Mouse (Mus musculus) heart, adult 2 months (tissue): ENCODE measurements around the gene Csmd2. TPM values are rescaled to one million over a fixed set of nuclear protein-coding genes. Genes with fewer than 3 reads are reported as not detected.

Experiments
- DNase-seq, 2 experiments: peaks; one replicate each; pipeline ENCODE4 v3.0.0; 2021
- H3K27ac ChIP-seq: fragments of 200-600 bp; 2 replicates; pipeline ENCODE4 v1.8.1; 2022
- H3K27me3 ChIP-seq: fragments of 200-500 bp; 2 replicates; pipeline ENCODE4 v1.6.1; 2012; ENCODE audit warnings: mild to moderate bottlenecking, low read length, inconsistent platforms, mixed read lengths; ENCODE audit not compliant: control insufficient read depth, insufficient read depth
- H3K36me3 ChIP-seq: fragments of 200-500 bp; 2 replicates; pipeline ENCODE4 v1.6.1; 2012; ENCODE audit warnings: low read length, inconsistent platforms; ENCODE audit not compliant: control insufficient read depth, insufficient read depth
- H3K4me1 ChIP-seq: fragments of 200-500 bp; 2 replicates; pipeline ENCODE4 v1.6.1; 2011; ENCODE audit warnings: low read length; ENCODE audit not compliant: control insufficient read depth, insufficient read depth
- H3K4me3 ChIP-seq: fragments of 200-600 bp; 2 replicates; pipeline ENCODE4 v1.8.1; 2022
- H3K79me2 ChIP-seq: fragments of 200-500 bp; replicated peaks from 2 replicates; pipeline ENCODE4 v1.6.1; 2012; ENCODE audit warnings: mild to moderate bottlenecking, inconsistent platforms, low read length, moderate library complexity, mixed read lengths; ENCODE audit not compliant: control insufficient read depth, insufficient read depth
- H3K9ac ChIP-seq: fragments of 200-500 bp; 2 replicates; pipeline ENCODE4 v1.6.1; 2012; ENCODE audit warnings: low read depth, mild to moderate bottlenecking, control low read depth, inconsistent platforms, low read length, mixed read lengths
- CTCF ChIP-seq: fragments of 200-600 bp; IDR thresholded peaks from 2 replicates; pipeline ENCODE4 v1.8.1; 2022; ENCODE audit warnings: antibody characterized with exemption, mild to moderate bottlenecking, moderate library complexity
- EP300 ChIP-seq: fragments of 200-500 bp; IDR thresholded peaks from 2 replicates; pipeline ENCODE4 v1.6.1; 2011; ENCODE audit warnings: low read depth, low read length, control low read depth; ENCODE audit not compliant: insufficient read depth
- POLR2A ChIP-seq: fragments of 200-500 bp; IDR thresholded peaks from 2 replicates; pipeline ENCODE4 v1.6.1; 2011; ENCODE audit warnings: mild to moderate bottlenecking, low read depth, low read length, control low read depth; ENCODE audit not compliant: insufficient read depth
- whole genome bisulfite sequencing: fragments of 180-500 bp; shearing (Covaris S2); methylation state at CpG from one replicate; pipeline ENCODE4 v1.1.7; 2018; 5-methylcytosine and 5-hydroxymethylcytosine counted together
- intact Hi-C: fragments of 180-260 bp; cut with DNase I; formaldehyde crosslinking; loops from one replicate; pipeline ENCODE4 v1.15.1; 2025
- polyA plus RNA-seq: library from polyadenylated mRNA; depleted of rRNA; stranded (reverse); fragments of >200 nt; gene quantifications from 2 replicates; pipeline ENCODE4 v1.2.3, GENCODE M21; 2012
- total RNA-seq, 2 experiments: library from RNA; stranded (reverse); gene quantifications; 2 replicates each; pipeline ENCODE4 v1.2.3; 2021

The Csmd2 gene
- total and polyA plus RNA-seq, 3 experiments: not detected

- intact Hi-C loops: no loop called here
- no peak for TF ChIP-seq CTCF
- no peak for TF ChIP-seq POLR2A
- no peak for TF ChIP-seq EP300
- Histone ChIP-seq H3K4me1 (no peaks in the 10 kb centered on the region), H3K4me3 (no peak overlapping the region), H3K36me3 (no peaks in the 10 kb centered on the region), H3K9ac (no peak overlapping the region), H3K27me3 (no peaks in the 10 kb centered on the region), H3K27ac (no peak overlapping the region), H3K79me2 (no peaks in the 10 kb centered on the region)
- 63% methylated on average over 15 of the region's 15 CpGs for WGBS
- DNase-seq: no peak
Measured at GRCm38 (mm10) chr4:128445514-128446260, 458.0 kb downstream of the Csmd2 start.

DNA sequence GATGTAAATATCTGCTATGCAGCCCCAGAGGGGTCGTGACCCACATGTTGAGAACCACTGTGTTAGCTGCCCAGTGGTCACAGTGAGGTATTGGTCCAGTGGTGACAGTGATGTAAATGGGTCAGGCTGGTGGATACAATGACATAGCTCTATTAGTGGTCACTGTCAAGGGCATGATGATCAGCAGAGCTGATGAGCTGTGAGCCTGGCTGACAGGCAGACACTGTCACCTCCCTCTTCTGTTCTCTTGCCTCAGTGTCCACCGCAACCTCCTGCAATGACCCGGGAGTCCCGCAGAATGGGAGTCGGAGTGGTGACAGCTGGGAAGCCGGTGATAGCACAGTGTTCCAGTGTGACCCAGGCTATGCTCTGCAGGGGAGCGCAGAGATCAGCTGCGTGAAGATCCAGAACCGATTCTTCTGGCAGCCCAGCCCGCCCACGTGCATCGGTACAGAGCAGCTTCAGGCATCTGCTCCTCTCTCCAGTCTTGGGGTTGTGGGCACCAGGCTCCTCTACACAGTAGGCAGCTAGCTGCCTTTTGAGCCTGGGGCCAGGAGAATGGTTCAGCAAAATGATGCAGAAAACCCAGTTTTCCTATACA is 461.3 kb downstream of the Csmd2 start:
- no peaks in the 10 kb centered on the region for H3K27me3 ChIP-seq
- intact Hi-C loops: no loop called here
- WGBS: 64% methylated on average over 12 of the region's 12 CpGs
- H3K27ac ChIP-seq: no peak overlapping the region
- no peaks in the 10 kb centered on the region for H3K79me2 ChIP-seq
- no peaks in the 10 kb centered on the region for H3K4me1 ChIP-seq
- H3K9ac ChIP-seq: no peak overlapping the region
- H3K4me3 ChIP-seq: no peak overlapping the region
- TF ChIP-seq EP300: no peak
- DNase-seq: no peak
- H3K36me3 ChIP-seq: no peaks in the 10 kb centered on the region

GRCm38 (mm10) chr4:128450137-128450536 is 462.5 kb downstream of the Csmd2 start:
- H3K79me2 ChIP-seq: no peaks in the 10 kb centered on the region
- WGBS: 68% methylated on average over 8 of the region's 8 CpGs
- TF ChIP-seq POLR2A (no peak), CTCF (no peak), EP300 (no peak)
- H3K27ac ChIP-seq: no peak overlapping the region
- no peak overlapping the region for H3K9ac ChIP-seq
- H3K36me3 ChIP-seq: no peaks in the 10 kb centered on the region
- no peaks in the 10 kb centered on the region for H3K27me3 ChIP-seq
- DNase-seq: no peak
- H3K4me3 ChIP-seq: no peak overlapping the region
- H3K4me1 ChIP-seq: no peaks in the 10 kb centered on the region
- intact Hi-C loops: no loop called here

GRCm38 (mm10) chr4:128450974-128451373 is 463.3 kb downstream of the Csmd2 start:
- DNase-seq: no peak
- TF ChIP-seq POLR2A: no peak
- TF ChIP-seq EP300: no peak
- TF ChIP-seq CTCF: no peak
- WGBS: 12% methylated on average over 8 of the region's 8 CpGs
- Histone ChIP-seq H3K79me2 (no peaks in the 10 kb centered on the region), H3K4me1 (no peaks in the 10 kb centered on the region), H3K9ac (no peak overlapping the region), H3K36me3 (no peaks in the 10 kb centered on the region), H3K4me3 (no peak overlapping the region), H3K27ac (no peak overlapping the region), H3K27me3 (no peaks in the 10 kb centered on the region)
- intact Hi-C loops: no loop called here

DNA sequence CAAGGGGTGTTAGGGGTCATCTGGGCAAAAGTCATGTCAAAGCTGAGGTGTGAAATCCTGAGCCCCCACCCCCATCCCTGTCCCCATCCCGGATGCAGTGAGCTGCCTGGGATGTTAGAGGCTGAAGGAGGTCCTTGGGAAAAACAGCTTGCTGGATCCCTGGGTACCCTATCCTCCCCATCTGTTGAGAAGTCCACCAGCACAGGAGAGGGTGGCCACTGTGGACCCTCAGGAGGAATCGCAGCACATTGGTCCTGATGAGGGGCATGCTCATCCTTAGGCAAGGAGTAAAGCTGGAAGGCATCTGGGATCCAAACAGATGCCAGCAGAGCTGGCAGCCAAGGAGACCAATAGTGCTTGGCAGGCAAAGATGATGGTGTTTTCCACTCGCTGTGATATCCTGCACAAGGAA is 463.7 kb downstream of the Csmd2 start:
- TF ChIP-seq EP300 (no peak), CTCF (no peak), POLR2A (no peak)
- H3K27me3 ChIP-seq: no peaks in the 10 kb centered on the region
- no peak overlapping the region for H3K27ac ChIP-seq
- intact Hi-C loops: no loop called here
- H3K9ac ChIP-seq: no peak overlapping the region
- H3K36me3 ChIP-seq: no peaks in the 10 kb centered on the region
- no peaks in the 10 kb centered on the region for H3K79me2 ChIP-seq
- H3K4me1 ChIP-seq: no peaks in the 10 kb centered on the region
- no peak overlapping the region for H3K4me3 ChIP-seq
- no peak for DNase-seq
- 51% methylated on average over 3 of the region's 3 CpGs for WGBS

- no peak overlapping the region for H3K4me3 ChIP-seq
- H3K27ac ChIP-seq: no peak overlapping the region
- no peak overlapping the region for H3K9ac ChIP-seq
- intact Hi-C loops: no loop called here
- no peak for TF ChIP-seq POLR2A
- TF ChIP-seq EP300: no peak
- TF ChIP-seq CTCF: no peak
- no peaks in the 10 kb centered on the region for H3K36me3 ChIP-seq
- no peaks in the 10 kb centered on the region for H3K4me1 ChIP-seq
- no peaks in the 10 kb centered on the region for H3K79me2 ChIP-seq
- no peak for DNase-seq
- H3K27me3 ChIP-seq: no peaks in the 10 kb centered on the region
- WGBS: 76% methylated on average over 5 of the region's 5 CpGs
Measured at GRCm38 (mm10) chr4:128466708-128467107, 479.1 kb downstream of the Csmd2 start.
